Mouse (Mus musculus): ENCODE results near the gene Myrf.

The Myrf gene

DNA sequence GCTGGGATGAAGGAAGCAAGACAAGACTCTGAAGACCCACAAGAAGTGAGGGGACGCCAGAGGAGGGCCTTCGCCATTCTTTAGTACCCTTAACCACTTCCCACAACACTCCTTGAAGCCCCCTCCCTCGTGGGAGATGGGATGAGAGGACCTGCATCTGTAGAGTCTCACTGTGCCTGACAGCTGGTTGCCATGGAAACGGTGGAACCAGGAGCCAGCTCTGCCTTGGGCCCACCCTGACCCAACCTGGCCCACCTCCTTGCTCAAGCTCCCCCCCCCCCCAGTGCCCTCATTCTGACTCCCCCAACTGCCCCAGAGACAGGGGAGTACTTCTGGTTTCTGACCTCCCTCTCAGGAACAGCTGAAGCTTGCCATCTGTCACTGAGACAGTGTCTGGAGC, 19.0 kb downstream of the Myrf start:
- in situ Hi-C loops (cut with MboI; ENCODE audit: low pct_unique_long_range_greater_than_20kb in 1 of 2, low sequenced_read_pairs in 2 of 2, unreplicated experiment in 1 of 2), result no loop called here

DNA sequence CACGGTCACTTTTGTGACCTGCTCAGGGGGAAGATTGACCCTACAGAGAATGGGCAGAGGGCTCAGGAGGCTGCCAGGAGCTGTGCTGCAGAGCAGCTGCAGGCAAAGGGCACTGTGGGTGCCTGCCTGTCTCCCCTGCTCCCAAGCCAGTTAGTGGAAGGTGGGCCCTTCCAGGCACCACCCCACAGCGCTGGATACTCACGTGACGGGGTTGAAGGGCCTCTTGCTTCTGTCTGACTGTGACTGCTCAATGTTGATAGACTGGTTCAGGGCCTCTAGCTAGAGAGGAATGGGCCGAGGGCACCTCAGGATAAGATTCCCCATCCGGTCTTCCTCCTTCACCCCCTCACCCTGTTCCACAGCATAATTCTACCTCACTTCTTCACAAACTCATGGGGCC, 21.0 kb downstream of the Myrf start:
- in situ Hi-C loops (cut with MboI; ENCODE audit: low pct_unique_long_range_greater_than_20kb in 1 of 2, low sequenced_read_pairs in 2 of 2, unreplicated experiment in 1 of 2), result no loop called here

DNA sequence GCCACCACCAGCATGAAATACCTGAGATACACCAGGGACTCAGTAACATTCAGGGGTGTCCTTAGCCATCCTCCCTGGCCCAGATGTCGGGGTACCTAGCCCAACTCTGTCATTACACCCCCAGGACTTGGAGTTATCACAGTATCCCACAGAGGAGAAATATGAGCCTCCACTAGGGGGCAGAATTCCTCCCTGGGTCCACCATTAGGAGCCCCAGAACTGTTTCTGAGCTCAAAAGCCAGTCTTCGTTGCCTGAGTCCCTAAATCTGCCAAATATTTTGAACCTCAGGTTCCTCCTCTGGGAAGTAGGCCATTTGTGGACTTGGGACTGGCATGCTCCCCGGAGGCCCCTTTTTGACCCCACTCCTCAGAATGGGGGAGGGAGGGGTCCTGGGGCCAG, 21.4 kb downstream of the Myrf start:
- in situ Hi-C loops (cut with MboI; ENCODE audit: low pct_unique_long_range_greater_than_20kb in 1 of 2, low sequenced_read_pairs in 2 of 2, unreplicated experiment in 1 of 2), result no loop called here

DNA sequence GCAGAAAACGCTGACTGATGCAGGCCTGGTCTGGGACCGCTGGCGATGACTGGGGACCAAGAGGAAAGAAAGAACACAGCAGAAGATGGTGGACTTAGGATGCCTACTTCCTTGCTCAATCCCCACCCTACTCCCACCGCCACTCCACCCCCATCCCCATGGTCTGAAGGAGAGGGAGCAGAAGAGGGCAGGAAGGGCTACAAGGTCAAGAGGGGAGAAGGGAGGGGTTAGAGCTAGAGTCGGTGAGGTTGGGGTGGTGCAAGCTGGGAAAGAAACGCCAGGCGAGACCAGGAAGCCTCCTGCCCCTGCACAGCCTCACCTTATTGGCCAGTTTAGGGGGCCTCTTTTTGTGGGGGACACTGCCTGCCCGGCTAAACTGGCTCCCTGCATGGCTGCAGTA, 24.4 kb downstream of the Myrf start:
- in situ Hi-C loops (cut with MboI; ENCODE audit: low pct_unique_long_range_greater_than_20kb in 1 of 2, low sequenced_read_pairs in 2 of 2, unreplicated experiment in 1 of 2), result no loop called here

DNA sequence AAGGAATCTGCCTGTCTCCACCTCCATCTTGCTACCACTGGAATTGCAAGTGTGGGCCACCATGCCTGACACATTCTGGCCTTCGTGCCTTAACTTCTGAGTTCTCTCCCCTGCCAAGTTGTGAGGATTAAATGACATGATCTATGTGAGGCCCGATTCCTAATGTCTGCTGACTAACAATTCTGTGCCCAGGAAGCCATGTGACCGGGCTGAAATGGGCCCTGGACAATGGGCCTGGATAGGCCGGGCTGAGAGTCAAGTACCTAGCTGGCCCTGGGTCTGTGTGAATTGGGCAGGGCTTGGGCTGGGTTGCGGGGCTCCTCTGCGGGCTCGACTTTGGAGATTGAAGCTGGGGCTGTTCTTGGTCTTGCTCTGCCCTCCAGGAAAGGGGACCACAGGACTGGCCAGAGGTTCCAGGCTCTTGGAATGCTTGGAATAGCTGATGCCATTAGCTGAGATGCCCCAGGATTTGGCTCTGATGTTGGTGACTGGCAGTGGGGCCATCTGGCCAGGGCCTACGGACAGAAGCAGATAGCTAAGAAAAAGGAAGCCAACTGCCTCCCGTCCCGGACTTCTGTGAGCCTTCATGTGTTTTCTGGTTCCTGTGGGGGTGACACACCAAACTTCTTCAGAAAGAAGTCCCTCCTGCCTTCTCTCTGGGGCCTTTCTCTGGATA, 26.6 kb downstream of the Myrf start:
- in situ Hi-C loops (cut with MboI; ENCODE audit: low pct_unique_long_range_greater_than_20kb in 1 of 2, low sequenced_read_pairs in 2 of 2, unreplicated experiment in 1 of 2), result no loop called here

DNA sequence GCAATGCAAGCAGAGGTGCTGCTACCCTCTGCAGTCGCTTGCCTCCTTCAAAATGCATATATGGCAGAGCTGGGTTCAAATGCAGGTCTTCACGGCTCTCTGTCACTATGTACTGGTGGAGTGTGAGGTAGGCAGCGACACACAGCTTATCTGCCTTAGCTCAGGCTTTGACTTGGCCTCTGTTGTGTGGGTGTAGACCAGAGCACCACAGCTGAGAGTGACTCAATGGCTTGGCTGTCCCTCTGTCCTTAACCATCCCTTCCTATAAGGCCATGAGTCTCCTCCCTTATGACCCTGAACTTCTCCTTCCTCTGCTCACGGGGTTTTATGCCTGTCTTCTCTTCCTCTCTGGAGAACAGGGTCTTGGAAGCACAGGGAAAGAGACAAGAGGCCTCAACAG, 29.7 kb downstream of the Myrf start:
- in situ Hi-C loops (cut with MboI; ENCODE audit: low pct_unique_long_range_greater_than_20kb in 1 of 2, low sequenced_read_pairs in 2 of 2, unreplicated experiment in 1 of 2), result no loop called here

DNA sequence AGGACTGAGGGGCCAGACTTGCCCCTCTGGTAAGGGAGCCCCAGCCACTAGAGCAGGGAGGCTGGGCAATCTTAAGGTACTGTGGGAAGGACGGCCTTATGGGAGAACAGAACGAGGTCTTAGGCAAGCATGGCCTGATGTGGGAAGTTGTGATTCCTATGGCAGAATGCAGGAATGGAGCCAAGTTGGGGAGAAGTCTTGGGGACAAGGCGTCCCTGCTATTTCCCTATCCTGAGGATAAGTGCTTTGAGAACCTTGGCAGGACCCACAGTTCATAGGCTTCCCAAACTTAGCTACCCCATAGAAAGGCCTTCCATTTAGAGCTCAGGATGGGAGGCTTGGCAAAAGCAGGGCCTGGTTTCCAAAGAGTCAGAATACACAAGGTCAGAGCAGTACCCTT, 31.7 kb downstream of the Myrf start:
- in situ Hi-C loops (cut with MboI; ENCODE audit: low pct_unique_long_range_greater_than_20kb in 1 of 2, low sequenced_read_pairs in 2 of 2, unreplicated experiment in 1 of 2), result no loop called here

DNA sequence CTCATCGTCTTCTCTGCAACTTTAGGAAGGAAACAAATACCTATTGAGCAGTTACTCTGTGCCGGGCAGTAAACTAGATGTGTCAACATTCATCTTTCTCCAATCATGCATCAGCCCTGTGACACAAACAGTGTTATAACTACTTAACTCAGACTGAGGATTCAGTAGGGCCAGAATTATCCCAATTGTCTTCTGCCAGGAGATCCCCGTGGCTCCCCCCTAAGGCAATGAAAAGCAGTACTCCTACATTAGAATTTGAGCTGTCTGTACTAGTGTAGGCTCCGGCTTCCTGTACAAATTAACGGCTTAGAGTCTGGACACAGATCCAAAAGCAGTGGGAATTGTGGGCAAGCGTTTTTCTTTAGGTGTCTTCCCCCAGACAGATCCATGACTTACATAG, 35.5 kb downstream of the Myrf start:
- in situ Hi-C loops (cut with MboI; ENCODE audit: low pct_unique_long_range_greater_than_20kb in 1 of 2, low sequenced_read_pairs in 2 of 2, unreplicated experiment in 1 of 2), result no loop called here

DNA sequence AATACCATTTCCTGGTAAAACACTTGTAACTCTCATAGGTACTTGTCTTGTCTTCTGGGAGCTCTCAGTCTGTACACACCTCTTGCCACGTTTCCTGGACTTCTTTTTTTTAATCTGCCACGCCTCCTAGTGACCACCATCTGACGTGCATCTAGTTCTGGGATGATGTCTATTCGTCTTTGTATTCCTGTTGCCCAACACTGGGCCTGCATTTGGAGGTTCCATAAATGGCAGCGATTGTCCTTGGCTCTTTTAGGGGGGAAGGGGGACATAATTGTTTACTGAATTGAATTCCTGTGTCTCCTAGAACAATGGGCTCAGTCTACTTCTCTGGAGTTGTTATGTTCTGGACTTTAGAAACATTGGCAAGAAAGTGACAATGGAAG, 35.9 kb downstream of the Myrf start:
- in situ Hi-C loops (cut with MboI; ENCODE audit: low pct_unique_long_range_greater_than_20kb in 1 of 2, low sequenced_read_pairs in 2 of 2, unreplicated experiment in 1 of 2), result no loop called here

DNA sequence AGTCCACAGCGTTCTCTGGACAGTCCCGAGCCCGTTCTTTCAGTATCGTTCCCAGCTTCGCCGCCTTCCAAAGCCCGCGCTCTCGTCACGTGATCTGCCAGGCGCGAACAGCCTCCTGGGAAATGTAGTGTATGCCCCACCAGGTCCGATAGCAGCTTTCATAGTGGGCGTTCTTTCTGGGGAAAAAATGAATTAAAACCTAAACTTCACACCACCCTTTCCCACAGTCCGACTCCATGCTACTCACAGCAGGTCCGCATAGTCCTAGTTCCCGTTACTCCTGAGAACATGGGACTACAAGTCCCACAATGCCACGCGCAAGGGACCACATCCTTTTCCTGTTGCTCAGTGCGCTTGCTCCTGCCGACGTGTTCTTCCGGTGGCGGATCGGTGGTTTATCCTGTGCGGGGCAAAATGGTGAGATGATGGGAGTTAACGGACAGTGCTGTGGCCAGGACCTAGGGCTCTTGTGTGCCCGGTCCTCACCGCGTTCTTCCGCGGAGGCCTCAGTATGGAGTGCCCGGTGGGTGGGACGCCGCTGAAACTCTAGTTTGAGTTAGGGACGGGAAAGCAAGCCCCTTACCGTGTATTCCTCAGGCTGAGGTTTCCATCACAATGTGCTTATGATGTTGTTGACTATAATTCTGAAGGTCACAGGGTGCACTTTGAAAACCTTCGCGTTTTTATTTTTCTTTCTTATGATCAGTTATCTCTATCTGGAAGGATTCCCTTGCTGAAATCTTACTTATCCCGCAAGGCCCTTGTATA, 36.5 kb downstream of the Myrf start, which contains the start of the genes Tmem258 and Fen1:
TSS of gene Tmem258 (plus strand) at position 167 of the 768 bp plus-strand sequence.
TSS of gene Fen1 (minus strand) at position 322 of the 768 bp plus-strand sequence.
- in situ Hi-C loops (cut with MboI; ENCODE audit: low pct_unique_long_range_greater_than_20kb in 1 of 2, low sequenced_read_pairs in 2 of 2, unreplicated experiment in 1 of 2), result no loop called here

DNA sequence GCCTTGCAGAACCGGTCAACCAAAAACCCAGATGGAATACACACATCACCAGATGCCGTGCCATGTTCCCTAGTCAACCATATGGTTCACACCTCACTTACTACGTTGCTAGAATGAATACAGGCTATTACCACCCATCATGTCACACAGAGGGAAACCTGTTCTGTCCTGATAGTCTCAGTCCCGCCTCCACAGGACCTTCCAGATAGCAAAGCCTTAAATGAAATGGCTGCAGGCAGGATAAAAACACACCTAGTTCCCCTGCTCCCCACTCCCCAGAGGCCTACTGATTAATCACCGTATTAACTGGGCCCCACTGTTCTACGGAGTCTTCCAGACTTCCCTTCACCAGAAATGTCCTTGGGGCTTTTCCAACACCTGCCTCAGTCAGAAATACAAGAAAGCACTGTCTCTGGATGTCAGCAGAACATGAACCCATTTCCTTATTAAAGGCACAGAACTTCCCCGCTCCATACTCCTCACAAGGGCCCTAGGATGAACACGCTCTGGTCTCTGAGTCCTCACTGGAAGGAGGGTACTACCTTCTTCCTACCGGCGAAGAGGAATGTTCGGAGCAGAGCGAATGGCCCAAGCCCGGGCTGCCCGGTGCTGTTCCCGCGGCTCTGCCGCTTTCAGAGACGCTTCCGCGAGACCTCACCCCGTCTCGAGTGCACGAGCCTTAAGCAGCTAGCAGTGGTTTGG, 37.3 kb downstream of the Myrf start:
- in situ Hi-C loops (cut with MboI; ENCODE audit: low pct_unique_long_range_greater_than_20kb in 1 of 2, low sequenced_read_pairs in 2 of 2, unreplicated experiment in 1 of 2), result no loop called here

DNA sequence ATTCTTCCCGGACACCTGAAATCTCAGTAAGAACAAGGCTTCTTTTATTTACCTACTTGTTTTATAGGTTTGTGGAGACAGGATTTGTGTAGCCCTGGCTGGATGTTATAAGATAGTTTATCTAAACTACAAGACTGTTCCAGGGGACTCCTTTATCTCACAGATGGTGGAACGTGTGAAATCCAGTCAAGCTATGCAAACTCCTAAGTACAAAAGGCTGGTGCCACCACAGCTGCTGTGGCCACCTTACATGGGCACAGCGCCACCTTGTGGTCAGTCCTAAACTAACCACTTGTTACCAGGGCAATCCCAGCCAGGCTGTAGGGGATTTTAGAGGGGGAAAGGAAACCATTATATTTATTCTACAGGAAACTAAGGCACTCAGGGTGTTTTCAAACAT, 41.8 kb downstream of the Myrf start:
- in situ Hi-C loops (cut with MboI; ENCODE audit: low pct_unique_long_range_greater_than_20kb in 1 of 2, low sequenced_read_pairs in 2 of 2, unreplicated experiment in 1 of 2), result loop anchor here in 1 of 2 experiments (10.0 kb wide), 1 partner anchor 124 kb away; no protein-coding TSS in a partner anchor

DNA sequence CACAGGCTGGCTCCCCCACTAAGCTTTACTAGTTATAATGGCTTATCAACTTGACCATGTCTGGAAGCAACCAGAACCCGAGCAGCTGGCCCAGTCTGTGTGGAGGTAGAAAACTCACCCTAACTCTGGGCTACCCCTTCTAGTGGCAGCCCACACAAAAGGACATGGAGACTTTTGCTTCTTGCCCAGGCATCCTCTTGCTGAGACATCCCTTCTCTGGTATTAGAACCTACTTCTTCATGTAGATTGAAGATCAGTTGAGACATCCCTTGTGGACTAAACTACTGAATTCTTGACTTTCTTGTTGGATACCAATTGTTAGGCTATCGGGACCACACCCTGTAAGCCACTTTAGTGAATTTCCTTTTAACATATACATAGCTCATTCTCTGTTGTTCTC, 42.3 kb downstream of the Myrf start:
- in situ Hi-C loops (cut with MboI; ENCODE audit: low pct_unique_long_range_greater_than_20kb in 1 of 2, low sequenced_read_pairs in 2 of 2, unreplicated experiment in 1 of 2), result loop anchor here in 1 of 2 experiments (10.0 kb wide), 1 partner anchor 123 kb away; no protein-coding TSS in a partner anchor

DNA sequence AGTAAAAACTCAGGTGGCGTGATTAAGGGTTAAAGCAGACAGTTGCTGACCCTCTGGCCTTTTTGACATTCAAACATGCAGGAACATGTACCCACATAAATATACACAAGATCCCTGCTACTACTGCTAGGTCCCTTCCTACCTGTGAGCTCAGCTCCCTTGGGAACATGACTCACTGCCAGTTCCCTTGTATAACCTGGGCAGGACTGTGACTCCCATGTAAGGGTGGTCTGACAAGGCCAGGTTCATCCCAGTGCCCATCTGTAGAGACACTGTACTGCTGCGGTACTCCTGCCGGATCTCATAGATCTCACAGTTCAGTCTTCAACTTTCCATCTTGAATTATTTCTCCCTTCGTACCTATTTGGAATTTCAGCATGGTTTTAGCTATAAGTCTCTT, 43.4 kb downstream of the Myrf start:
- in situ Hi-C loops (cut with MboI; ENCODE audit: low pct_unique_long_range_greater_than_20kb in 1 of 2, low sequenced_read_pairs in 2 of 2, unreplicated experiment in 1 of 2), result loop anchor here in 1 of 2 experiments (10.0 kb wide), 1 partner anchor 122 kb away; no protein-coding TSS in a partner anchor

DNA sequence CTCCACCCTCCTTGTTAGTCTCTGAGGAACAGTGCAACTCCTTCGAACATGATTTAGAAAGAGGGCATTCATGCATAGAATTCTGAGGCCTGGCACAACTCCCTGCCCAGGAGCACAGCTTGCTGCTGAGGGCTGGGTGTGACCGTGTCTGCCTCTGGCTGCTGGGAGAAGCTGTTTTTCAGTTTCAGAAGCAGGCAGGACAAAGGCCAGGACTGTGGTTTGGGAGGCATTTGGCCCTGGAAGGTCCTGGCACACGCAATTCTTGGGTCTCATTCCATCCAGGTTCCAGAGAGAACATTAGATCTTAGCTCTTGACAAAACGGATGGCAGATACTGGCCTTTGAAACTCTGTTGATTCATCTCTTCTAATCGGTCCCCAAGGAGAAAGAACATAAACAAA, 45.3 kb downstream of the Myrf start:
- in situ Hi-C loops (cut with MboI; ENCODE audit: low pct_unique_long_range_greater_than_20kb in 1 of 2, low sequenced_read_pairs in 2 of 2, unreplicated experiment in 1 of 2), result loop anchor here in 1 of 2 experiments (10.0 kb wide), 1 partner anchor 120 kb away; no protein-coding TSS in a partner anchor

DNA sequence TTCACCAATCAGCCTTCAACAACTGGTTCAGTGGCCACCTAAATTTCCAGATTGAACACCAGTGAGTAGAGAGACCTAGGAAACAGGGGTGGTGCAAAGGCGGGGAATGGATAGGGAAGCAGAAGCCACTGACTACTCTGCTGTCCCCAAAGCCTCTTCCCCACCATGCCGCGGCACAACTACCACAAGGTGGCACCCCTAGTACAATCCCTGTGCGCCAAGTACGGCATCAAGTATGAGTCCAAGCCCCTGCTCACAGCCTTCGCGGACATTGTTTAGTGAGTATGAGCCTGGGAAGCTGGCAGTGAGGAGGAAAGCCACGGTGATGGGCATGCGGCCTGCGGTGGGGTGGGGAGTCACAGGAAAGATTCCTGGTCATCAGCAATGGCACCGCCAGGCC, 46.2 kb downstream of the Myrf start:
- in situ Hi-C loops (cut with MboI; ENCODE audit: low pct_unique_long_range_greater_than_20kb in 1 of 2, low sequenced_read_pairs in 2 of 2, unreplicated experiment in 1 of 2), result loop anchor here in 1 of 2 experiments (10.0 kb wide), 1 partner anchor 120 kb away; no protein-coding TSS in a partner anchor

DNA sequence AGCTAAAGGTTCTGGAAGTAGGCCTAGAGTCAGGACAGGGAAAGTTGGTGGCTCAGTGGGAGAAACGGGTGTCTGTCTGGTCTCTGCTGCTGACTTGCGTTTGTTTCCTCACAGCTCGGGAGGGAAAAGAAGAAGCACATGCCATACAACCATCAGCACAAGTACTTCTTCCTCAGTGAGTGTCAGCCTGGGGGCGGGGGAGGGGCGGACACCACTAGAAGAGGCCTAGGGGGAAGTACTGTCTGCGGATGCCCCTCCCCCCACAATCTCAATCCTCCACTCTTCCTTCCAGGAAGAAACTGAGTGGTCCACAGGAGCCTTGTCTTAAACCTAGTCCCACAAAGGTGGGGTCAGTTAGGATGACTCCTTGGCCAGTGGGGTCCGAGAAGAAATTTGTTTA, 49.2 kb downstream of the Myrf start:
- in situ Hi-C loops (cut with MboI; ENCODE audit: low pct_unique_long_range_greater_than_20kb in 1 of 2, low sequenced_read_pairs in 2 of 2, unreplicated experiment in 1 of 2), result loop anchor here in 1 of 2 experiments (10.0 kb wide), 1 partner anchor 117 kb away; no protein-coding TSS in a partner anchor

DNA sequence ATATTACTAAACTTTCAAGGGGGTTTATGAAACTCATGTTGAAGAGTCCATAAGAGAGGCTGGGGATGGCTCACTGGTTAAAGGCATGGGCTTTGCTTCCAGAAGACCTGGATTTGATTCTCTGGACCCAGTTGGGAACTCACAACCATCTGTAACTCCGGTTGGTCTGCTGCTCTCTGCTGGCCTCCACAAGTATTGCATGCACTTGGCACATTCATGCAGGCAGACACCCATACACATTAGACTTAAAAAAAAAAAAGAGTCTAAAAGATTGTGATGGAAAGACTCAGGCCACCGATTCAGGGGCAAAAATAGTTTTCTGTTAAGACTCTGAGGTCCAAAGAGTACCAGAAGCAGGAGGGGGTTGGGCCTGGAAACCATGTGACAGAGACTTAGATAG, 49.8 kb downstream of the Myrf start:
- in situ Hi-C loops (cut with MboI; ENCODE audit: low pct_unique_long_range_greater_than_20kb in 1 of 2, low sequenced_read_pairs in 2 of 2, unreplicated experiment in 1 of 2), result loop anchor here in 1 of 2 experiments (10.0 kb wide), 1 partner anchor 116 kb away; no protein-coding TSS in a partner anchor

DNA sequence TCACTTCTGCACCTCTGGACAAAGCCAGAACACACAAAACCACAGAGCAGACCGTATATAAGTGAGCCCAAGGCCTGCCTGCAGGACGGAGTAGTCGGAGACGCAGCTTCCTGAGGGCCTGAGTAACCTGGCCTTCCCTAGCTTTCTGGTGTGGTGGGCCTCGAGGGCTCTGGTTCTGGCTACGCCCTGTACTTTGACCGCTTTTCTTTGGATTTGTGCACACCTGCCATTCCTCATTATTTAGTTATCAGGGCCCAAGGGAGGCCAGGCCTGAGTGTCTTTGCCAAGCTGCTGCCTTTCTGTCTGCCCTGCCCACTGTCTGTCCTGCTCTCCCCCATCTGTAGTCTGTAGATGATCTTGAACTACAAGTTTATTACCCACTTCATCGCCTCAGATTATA, 50.6 kb downstream of the Myrf start:
- in situ Hi-C loops (cut with MboI; ENCODE audit: low pct_unique_long_range_greater_than_20kb in 1 of 2, low sequenced_read_pairs in 2 of 2, unreplicated experiment in 1 of 2), result loop anchor here in 1 of 2 experiments (10.0 kb wide), 1 partner anchor 115 kb away; no protein-coding TSS in a partner anchor
